Mouse (Mus musculus): ENCODE results near the gene Tead1.
"Not testable (repeated sequence)": the region's sequence is repeated elsewhere in the genome, so short reads cannot be mapped to it uniquely, and the experiment has no call there.

Gene Tead1

GRCm38 (mm10) chr7:112868551-112869465, 189.7 kb downstream of the Tead1 start:
- DNase-seq: peak; percentile 55

GRCm38 (mm10) chr7:112871752-112872151, 192.6 kb downstream of the Tead1 start:
- DNase-seq: no peak

GRCm38 (mm10) chr7:112872435-112873196, 193.5 kb downstream of the Tead1 start:
- no peak for DNase-seq

GRCm38 (mm10) chr7:112876128-112876527, 197.0 kb downstream of the Tead1 start:
- no peak for DNase-seq

- peak; percentile 73 for DNase-seq
These were observed 204.7 kb downstream of the Tead1 start for GRCm38 (mm10) chr7:112883791-112884274.

GRCm38 (mm10) chr7:112885546-112885945, 206.4 kb downstream of the Tead1 start:
- DNase-seq: no peak

- no peak for DNase-seq
These were observed 212.8 kb downstream of the Tead1 start for GRCm38 (mm10) chr7:112891883-112892282.

GRCm38 (mm10) chr7:112892595-112892994, 213.5 kb downstream of the Tead1 start:
- DNase-seq: no peak

- DNase-seq: no peak
These were observed 217.2 kb downstream of the Tead1 start for GRCm38 (mm10) chr7:112896363-112896762.

GRCm38 (mm10) chr7:112901710-112902109, 222.6 kb downstream of the Tead1 start:
- DNase-seq: no peak

- DNase-seq: no peak
These were observed 227.7 kb downstream of the Tead1 start for GRCm38 (mm10) chr7:112906848-112907247.

GRCm38 (mm10) chr7:112907468-112907867, 228.3 kb downstream of the Tead1 start:
- no peak for DNase-seq

- no peak for DNase-seq
These were observed 230.0 kb downstream of the Tead1 start for GRCm38 (mm10) chr7:112909164-112909563.

- DNase-seq: no peak
These were observed 233.9 kb downstream of the Tead1 start for GRCm38 (mm10) chr7:112912969-112913368.

- no peak for DNase-seq
These were observed 236.5 kb downstream of the Tead1 start for GRCm38 (mm10) chr7:112915571-112915970.

- DNase-seq: no peak
These were observed 238.6 kb downstream of the Tead1 start for GRCm38 (mm10) chr7:112917613-112918278.

GRCm38 (mm10) chr7:112918279-112918991, 239.3 kb downstream of the Tead1 start:
- DNase-seq: peak; percentile 77

- peak; percentile 71 for DNase-seq
These were observed 240.7 kb downstream of the Tead1 start for GRCm38 (mm10) chr7:112919845-112920244.

- no peak for DNase-seq
These were observed 243.7 kb downstream of the Tead1 start for GRCm38 (mm10) chr7:112922801-112923200.

- DNase-seq: no peak
These were observed 244.6 kb downstream of the Tead1 start for GRCm38 (mm10) chr7:112923712-112924111.

GRCm38 (mm10) chr7:112930669-112931068, 251.6 kb downstream of the Tead1 start:
- no peak for DNase-seq

GRCm38 (mm10) chr7:112935876-112936275, 256.8 kb downstream of the Tead1 start:
- DNase-seq: not testable (repeated sequence)
